Mouse (Mus musculus) gastrocnemius, postnatal 14 days (tissue): ENCODE results near the gene Olfr572. TPM values are rescaled to one million over a fixed set of nuclear protein-coding genes. Genes with fewer than 3 reads are reported as not detected.

Source experiments
- total RNA-seq, 2 experiments: library from RNA; stranded (reverse); gene quantifications; 2 replicates each; pipeline ENCODE4 v1.2.3; 2021

Gene Olfr572
- total RNA-seq, 2 experiments from 2014 or later = not detected

Other genes starting within 250 kb of the Olfr572 start
- 1 to 10 TPM; 4.0 to 4.2 TPM for gene Trim68, start 237.1 kb upstream of the Olfr572 start, total RNA-seq
- gene Olfr557, start 228.5 kb upstream of the Olfr572 start, total RNA-seq = not detected
- 1 to 10 TPM; 2.5 to 2.6 TPM for gene Olfr558, start 222.2 kb upstream of the Olfr572 start, total RNA-seq
- not detected for gene Olfr33, start 205.3 kb upstream of the Olfr572 start, total RNA-seq
- not detected for gene Olfr559, start 196.9 kb upstream of the Olfr572 start, total RNA-seq
- not detected for gene Olfr560, start 165.0 kb upstream of the Olfr572 start, total RNA-seq
- gene Olfr78, start 164.9 kb upstream of the Olfr572 start, total RNA-seq = under 1 TPM; 0.66 to 0.69 TPM
- not detected for gene Olfr561, start 153.2 kb upstream of the Olfr572 start, total RNA-seq
- gene Olfr564, start 120.9 kb upstream of the Olfr572 start, total RNA-seq = not detected
- gene Olfr566, start 65.6 kb upstream of the Olfr572 start, total RNA-seq = not detected
- gene Olfr568, start 47.3 kb upstream of the Olfr572 start, total RNA-seq = not detected
- gene Olfr569, start 33.5 kb upstream of the Olfr572 start, total RNA-seq = not detected
- gene Olfr570, start 29.8 kb upstream of the Olfr572 start, total RNA-seq = not detected
- gene Olfr571, start 6.9 kb upstream of the Olfr572 start, total RNA-seq = not detected
- not detected for gene Olfr573-ps1, start 18.2 kb downstream of the Olfr572 start, total RNA-seq
- gene Olfr574, start 24.1 kb downstream of the Olfr572 start, total RNA-seq = not detected
- gene Olfr575, start 34.4 kb downstream of the Olfr572 start, total RNA-seq = not detected
- not detected for gene Olfr576, start 38.3 kb downstream of the Olfr572 start, total RNA-seq
- not detected for gene Olfr577, start 51.5 kb downstream of the Olfr572 start, total RNA-seq
- gene Olfr578, start 64.9 kb downstream of the Olfr572 start, total RNA-seq = not detected
- not detected for gene Olfr582, start 113.6 kb downstream of the Olfr572 start, total RNA-seq
- not detected for gene Olfr583, start 126.9 kb downstream of the Olfr572 start, total RNA-seq
- gene Olfr584, start 157.5 kb downstream of the Olfr572 start, total RNA-seq = not detected
- not detected for gene Olfr585, start 173.3 kb downstream of the Olfr572 start, total RNA-seq
- not detected for gene Olfr586, start 201.2 kb downstream of the Olfr572 start, total RNA-seq
- gene Olfr588-ps1, start 216.5 kb downstream of the Olfr572 start, total RNA-seq = not detected
- not detected for gene Olfr589, start 231.9 kb downstream of the Olfr572 start, total RNA-seq